Mouse (Mus musculus) kidney, postnatal 0 days (tissue): ENCODE results near the gene Thada. TPM values are rescaled to one million over a fixed set of nuclear protein-coding genes. Genes with fewer than 3 reads are reported as not detected.
A peak's percentile ranks its signal among the peaks of the same experiment; 100 is the strongest.

Experiments
- ATAC-seq: fragments of 200-750 bp; cut with Nextera tagmentation; replicated peaks from 2 replicates; pipeline ENCODE4 v1.8.0; 2017; ENCODE audit warnings: low read depth, moderate number of reproducible peaks, moderate TSS enrichment, moderate library complexity; ENCODE audit not compliant: low FRiP score
- DNase-seq: peaks from one replicate; pipeline ENCODE4 v3.0.0-alpha.2; 2016; ENCODE audit warnings: low spot score
- H3K27ac ChIP-seq: fragments of 300-500 bp; sonication (generic); 2 replicates; pipeline ENCODE4 v1.5.1; 2014; ENCODE audit warnings: mild to moderate bottlenecking
- H3K27me3 ChIP-seq: fragments of 300-500 bp; sonication (generic); 2 replicates; pipeline ENCODE4 v1.6.1; 2014; ENCODE audit warnings: low read length, mixed read lengths; ENCODE audit not compliant: insufficient read depth
- H3K36me3 ChIP-seq: fragments of 300-500 bp; sonication (generic); 2 replicates; pipeline ENCODE4 v1.6.1; 2014; ENCODE audit warnings: low read length, mixed read lengths; ENCODE audit not compliant: insufficient read depth
- H3K4me1 ChIP-seq: fragments of 300-500 bp; sonication (generic); replicated peaks from 2 replicates; pipeline ENCODE4 v1.6.1; 2014; ENCODE audit warnings: antibody characterized with exemption, low read length, mixed read lengths; ENCODE audit not compliant: insufficient read depth
- H3K4me2 ChIP-seq: fragments of 300-500 bp; sonication (generic); 2 replicates; pipeline ENCODE4 v1.6.1; 2014; ENCODE audit warnings: mild to moderate bottlenecking, low read length, moderate library complexity, mixed read lengths
- H3K4me3 ChIP-seq: fragments of 300-500 bp; sonication (generic); replicated peaks from 2 replicates; pipeline ENCODE4 v1.5.1; 2014; ENCODE audit warnings: low read depth, low read length
- H3K9ac ChIP-seq: fragments of 300-500 bp; sonication (generic); 2 replicates; pipeline ENCODE4 v1.6.1; 2014; ENCODE audit warnings: low read depth, low read length
- H3K9me3 ChIP-seq: fragments of 300-500 bp; sonication (generic); replicated peaks from 2 replicates; pipeline ENCODE4 v1.6.1; 2016; ENCODE audit warnings: low read length, inconsistent platforms, mixed read lengths
- CTCF ChIP-seq: IDR thresholded peaks from 2 replicates; pipeline ENCODE4 v1.5.1; 2016; ENCODE audit warnings: antibody characterized with exemption, low read depth, mild to moderate bottlenecking, moderate library complexity
- WGBS: fragments of 180-500 bp; shearing (Covaris S2); extraction: QIAGEN DNeasy Blood & Tissue Kit; methylation state at CpG from one replicate; pipeline ENCODE4 v1.1.7; 2014; 5-methylcytosine and 5-hydroxymethylcytosine counted together
- polyA plus RNA-seq: library from polyadenylated mRNA; unstranded; fragments of >200 nt; fragmentation: Nextera tagmentation; extraction: Ambion mirVana; gene quantifications from 2 replicates; pipeline ENCODE4 v1.2.1, GENCODE M21; 2015

Gene Thada
- polyA plus RNA-seq, 1 experiment from 2014 or later, result 3.4 TPM

DNA sequence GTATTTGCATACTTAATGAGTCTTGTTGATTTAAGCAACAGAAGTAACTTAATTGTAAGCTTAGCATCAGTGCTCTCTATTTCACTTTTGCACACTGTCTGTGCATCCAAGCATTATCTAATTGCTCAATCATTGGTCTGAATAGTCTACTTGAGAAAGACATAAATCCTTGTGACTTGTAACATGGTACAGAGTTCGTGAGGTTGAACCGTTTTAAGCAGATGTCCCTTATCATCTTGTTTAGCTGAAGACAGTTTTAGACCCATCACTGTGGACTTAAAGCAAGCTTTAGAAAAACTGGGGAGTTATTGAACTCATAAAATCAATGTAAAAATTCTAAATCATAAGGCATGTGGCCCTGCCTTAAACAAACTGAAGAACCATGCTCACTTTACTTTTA is 31.6 kb upstream of the Thada start:
- 14% methylated on average over 2 of the region's 2 CpGs for WGBS
- no peak for ATAC-seq

DNA sequence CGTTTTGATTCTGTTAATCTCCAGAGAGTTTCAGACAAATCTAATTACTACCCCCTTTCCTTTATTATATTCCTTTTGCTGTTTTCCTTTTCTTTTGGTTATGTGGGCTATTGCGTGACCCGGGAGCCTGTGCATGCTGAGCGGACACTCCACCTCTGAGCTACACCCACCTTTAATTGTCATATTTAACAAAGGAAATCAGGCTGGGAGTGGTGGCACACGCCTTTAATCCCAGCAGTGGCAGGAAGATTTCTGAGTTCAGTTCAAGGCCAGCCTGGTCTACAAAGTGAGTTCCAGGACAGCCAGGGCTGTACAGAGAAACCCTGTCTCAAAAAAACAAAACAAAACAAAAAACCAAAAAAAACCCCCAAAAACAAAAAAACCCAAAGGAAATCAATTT is 31.0 kb upstream of the Thada start:
- Histone ChIP-seq H3K4me3 (no peak overlapping the region), H3K27me3 (no peaks in the 10 kb centered on the region), H3K4me2 (no peak overlapping the region), H3K36me3 (no peaks in the 10 kb centered on the region), H3K9me3 (no peaks in the 10 kb centered on the region), H3K4me1 (no peaks in the 10 kb centered on the region), H3K9ac (no peak overlapping the region), H3K27ac (no peak overlapping the region)
- ATAC-seq, result no peak
- 83% methylated on average over 5 of the region's 5 CpGs for WGBS
- no peak for DNase-seq
- TF ChIP-seq CTCF, result no peak

More for the DNA sequence above, 31.6 kb upstream of the Thada start:
- H3K4me3 ChIP-seq, result no peak overlapping the region
- peak; percentile 55 for DNase-seq
- no peaks in the 10 kb centered on the region for H3K4me1 ChIP-seq
- no peaks in the 10 kb centered on the region for H3K27me3 ChIP-seq
- H3K36me3 ChIP-seq, result no peaks in the 10 kb centered on the region
- H3K9me3 ChIP-seq, result no peaks in the 10 kb centered on the region
- no peak for TF ChIP-seq CTCF
- no peak overlapping the region for H3K9ac ChIP-seq
- no peak overlapping the region for H3K4me2 ChIP-seq
- H3K27ac ChIP-seq, result no peak overlapping the region

DNA sequence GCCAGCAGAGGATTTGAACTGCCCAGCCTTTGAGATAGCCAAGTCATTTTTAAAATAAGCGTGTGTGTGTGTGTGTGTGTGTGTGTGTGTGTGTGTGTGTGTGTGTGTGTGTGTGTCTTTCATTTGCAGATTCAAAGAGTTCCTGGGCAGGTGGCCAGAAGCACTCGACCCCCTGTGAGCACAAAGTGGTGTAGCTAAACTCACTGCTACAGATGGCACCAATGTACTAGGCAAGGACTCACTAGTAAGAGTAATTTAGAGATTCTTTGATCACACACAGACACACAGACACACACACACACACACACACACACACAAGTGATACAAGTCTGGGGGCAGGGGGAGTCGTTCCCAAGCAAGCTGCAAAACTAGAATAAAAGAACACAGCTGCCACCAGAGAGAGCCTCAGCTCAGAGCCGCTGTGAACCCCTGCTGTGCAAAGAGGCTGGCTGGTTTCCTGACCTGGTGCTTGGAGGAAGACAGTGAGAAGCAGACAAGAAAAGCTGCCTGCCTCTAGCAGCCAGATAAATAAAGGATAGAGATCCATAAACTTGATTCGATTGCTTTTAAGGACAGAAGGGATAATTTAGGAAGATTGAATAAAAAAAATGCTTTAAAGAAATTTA is 26.4 kb upstream of the Thada start:
- H3K4me2 ChIP-seq, result no peak overlapping the region
- DNase-seq (no peak), ATAC-seq (no peak)
- H3K27me3 ChIP-seq, result no peaks in the 10 kb centered on the region
- TF ChIP-seq CTCF, result no peak
- no peaks in the 10 kb centered on the region for H3K9me3 ChIP-seq
- H3K9ac ChIP-seq, result no peak overlapping the region
- no peaks in the 10 kb centered on the region for H3K4me1 ChIP-seq
- H3K36me3 ChIP-seq, result no peaks in the 10 kb centered on the region
- 49% methylated on average over 5 of the region's 5 CpGs for WGBS
- H3K27ac ChIP-seq, result no peak overlapping the region
- H3K4me3 ChIP-seq, result no peak overlapping the region

DNA sequence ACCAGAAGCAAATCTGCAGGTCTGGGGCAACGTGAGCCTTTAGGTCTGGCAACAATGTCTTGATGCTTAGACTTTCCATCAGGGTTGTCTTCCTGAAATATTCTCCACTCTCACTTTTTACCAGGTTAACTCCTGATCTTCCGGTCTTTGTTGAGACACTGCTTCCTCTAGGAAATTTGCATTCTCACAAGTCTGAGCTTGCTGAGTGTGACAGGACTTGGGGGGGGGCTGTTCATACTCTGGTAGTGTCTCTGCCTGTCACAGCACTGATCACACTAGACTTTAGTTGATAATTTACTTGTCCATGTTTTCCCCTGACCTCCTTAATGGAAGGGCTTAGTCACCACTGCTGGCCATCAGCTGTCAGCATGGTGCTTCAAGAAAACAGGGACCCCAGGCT is 21.4 kb upstream of the Thada start:
- Histone ChIP-seq H3K36me3 (no peaks in the 10 kb centered on the region), H3K4me2 (no peak overlapping the region), H3K9me3 (no peaks in the 10 kb centered on the region), H3K27me3 (no peaks in the 10 kb centered on the region), H3K4me1 (no peaks in the 10 kb centered on the region), H3K27ac (no peak overlapping the region), H3K4me3 (no peak overlapping the region), H3K9ac (no peak overlapping the region)
- DNase-seq (no peak), ATAC-seq (no peak)
- 75% methylated on average over 2 of the region's 2 CpGs for WGBS
- TF ChIP-seq CTCF, result no peak

DNA sequence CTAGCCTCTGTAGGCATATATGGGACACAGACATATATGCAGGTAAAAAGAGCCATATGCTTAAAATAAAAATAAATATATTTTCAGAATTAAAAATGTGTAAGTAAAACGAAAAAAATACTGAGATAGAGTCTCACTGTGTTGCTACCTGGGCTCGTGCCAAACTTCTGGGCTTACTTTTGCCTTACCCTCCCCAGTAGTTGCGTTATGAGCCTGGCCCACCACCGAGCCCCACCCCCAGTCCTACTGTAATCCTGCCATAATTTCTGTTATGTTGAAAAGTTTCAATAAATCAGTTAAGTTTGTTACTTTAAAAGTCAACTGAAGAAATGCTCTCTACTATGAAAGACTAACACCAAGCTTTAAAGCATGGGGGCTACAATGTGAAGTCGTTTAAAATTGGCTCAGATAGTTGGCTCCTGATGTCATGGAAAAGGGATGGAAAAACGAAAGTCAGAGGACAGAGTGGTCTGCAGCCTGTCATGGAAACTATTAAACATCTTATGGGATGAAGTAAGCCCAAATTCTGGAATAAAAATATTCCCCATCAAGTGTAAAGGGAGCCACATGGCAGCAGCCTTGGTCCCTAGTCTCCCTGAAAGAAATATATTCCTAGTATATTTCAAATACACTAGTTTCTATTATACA is 17.8 kb upstream of the Thada start:
- H3K27me3 ChIP-seq, result no peaks in the 10 kb centered on the region
- peak; percentile 11 for DNase-seq
- H3K4me3 ChIP-seq, result no peak overlapping the region
- TF ChIP-seq CTCF, result no peak
- H3K36me3 ChIP-seq, result no peaks in the 10 kb centered on the region
- no peak overlapping the region for H3K27ac ChIP-seq
- 62% methylated on average over 6 of the region's 6 CpGs for WGBS
- H3K9me3 ChIP-seq, result no peaks in the 10 kb centered on the region
- ATAC-seq, result no peak
- no peaks in the 10 kb centered on the region for H3K4me1 ChIP-seq
- H3K4me2 ChIP-seq, result no peak overlapping the region
- no peak overlapping the region for H3K9ac ChIP-seq

DNA sequence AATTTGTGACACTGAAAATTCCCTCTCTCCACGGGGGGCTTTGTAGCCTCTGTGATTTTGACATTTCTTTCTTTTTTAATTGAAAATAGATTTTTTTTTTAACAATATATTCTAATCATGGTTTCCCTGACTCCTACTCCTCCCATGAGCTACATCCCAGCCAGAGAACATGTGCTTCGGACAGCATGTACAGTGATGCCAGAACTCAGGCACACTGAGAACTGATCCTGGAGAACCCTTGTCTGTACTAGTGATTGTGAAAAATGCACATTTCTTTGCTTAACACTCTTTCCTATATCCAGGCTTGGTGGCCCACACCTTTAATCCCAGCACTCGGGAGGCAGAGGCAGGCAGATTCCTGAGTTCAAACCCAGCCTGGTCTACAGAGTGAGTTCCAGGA is 16.8 kb upstream of the Thada start:
- DNase-seq (no peak), ATAC-seq (no peak)
- Histone ChIP-seq H3K4me3 (no peak overlapping the region), H3K9ac (no peak overlapping the region), H3K9me3 (no peaks in the 10 kb centered on the region), H3K4me1 (no peaks in the 10 kb centered on the region), H3K36me3 (no peaks in the 10 kb centered on the region), H3K27me3 (no peaks in the 10 kb centered on the region), H3K27ac (no peak overlapping the region), H3K4me2 (no peak overlapping the region)
- TF ChIP-seq CTCF, result no peak
- 89% methylated on average over 3 of the region's 3 CpGs for WGBS
